Mouse (Mus musculus): ENCODE data around the gene Rad51ap2.
A peak's percentile ranks its signal among the peaks of the same experiment; 100 is the strongest.

Rad51ap2 gene

DNA sequence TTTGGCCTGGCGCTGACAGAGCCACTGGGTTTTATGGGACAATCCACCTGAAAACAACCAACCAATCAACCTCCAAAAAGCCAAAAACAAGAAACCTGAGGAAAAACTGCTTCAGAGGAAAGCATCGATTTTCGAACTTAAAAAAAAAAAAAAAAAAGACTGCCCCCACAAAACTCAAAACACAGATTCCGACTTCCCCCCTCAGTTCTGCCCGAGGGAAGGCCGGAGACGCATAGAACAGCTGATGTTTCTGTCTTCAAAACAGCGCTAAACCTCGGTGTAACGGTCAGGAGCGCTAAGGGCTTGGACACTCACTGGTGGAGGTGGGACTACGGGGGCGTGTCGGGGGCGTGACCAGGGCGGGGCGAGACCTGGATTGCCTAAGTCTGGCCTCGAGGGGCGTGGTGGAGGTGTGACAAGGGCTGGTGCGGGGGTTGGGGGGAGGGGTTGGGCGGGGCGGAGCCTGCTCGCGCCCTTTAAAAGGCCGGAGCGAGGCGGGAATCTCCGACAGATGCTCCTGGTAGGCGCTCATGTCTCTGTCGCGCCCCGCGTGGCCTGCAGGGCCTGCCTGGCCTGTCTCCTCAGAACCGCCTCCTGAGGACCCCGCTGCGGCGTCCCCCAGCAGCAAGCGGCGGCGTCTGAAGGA is at the start of gene Rad51ap2:
Rad51ap2 (plus strand) TSS at position 531 of the 646 bp plus-strand sequence.
- DNase-seq = peak; percentile 97 to 99

DNA sequence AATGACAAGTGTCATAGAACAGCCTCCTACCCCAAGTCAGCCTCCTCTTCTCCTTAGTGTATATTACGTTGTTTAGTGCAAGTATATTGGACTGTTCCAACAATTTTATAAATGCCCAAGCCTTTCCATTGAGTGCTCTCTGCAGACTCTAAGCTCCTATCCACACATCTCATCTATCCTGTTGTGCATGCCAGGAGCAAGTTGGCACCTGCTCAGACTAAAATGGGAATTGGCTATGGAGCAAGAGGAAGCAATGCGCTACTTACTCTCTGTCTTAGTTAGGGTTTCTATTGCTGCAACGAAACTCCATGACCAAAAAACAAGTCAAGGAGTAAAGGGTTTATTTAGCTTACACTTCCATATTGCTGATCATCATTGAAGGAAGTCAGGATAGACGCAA is 48.2 kb upstream of the Rad51ap2 start:
- DNase-seq = peak; percentile 64 to 65

DNA sequence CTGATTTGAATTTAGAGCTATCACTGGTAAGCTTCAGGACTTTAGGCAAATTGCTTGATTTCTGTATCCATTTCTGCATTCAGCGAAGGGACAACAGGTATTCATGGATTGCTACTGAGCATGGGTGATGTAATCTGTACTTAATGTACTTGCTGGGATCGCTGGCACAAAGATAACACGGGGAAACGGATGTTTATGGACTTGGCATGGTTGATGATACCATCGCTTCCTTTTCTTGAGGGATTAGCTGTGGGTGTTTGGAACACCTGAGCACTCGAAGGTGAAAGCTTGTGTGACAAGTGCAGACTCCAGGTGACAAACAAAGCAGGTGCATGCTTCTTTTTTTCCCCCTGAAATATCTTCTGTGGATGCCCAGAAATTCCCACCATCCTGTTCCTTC is 37.8 kb upstream of the Rad51ap2 start:
- peak; percentile 46 to 53 for DNase-seq

DNA sequence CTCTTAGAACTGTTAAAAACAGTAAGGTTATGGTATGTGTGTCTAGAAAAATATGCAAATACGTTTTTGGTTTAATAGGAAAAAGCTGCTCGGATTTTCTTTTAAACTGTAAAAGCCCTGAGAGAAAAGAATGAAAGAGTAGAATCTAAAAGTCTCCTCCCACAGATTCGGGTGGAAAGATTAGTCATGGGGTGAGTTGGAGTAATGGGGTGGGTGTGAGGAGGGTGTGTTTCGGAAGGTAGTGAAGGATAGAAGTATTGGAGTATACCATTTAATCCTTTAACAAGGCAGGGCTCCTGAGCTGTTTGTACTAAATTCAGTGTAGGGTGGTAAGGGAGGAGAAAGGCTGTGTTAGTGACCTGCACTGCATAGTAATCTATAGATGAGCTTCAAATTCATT is 28.5 kb upstream of the Rad51ap2 start:
- no peak for DNase-seq

DNA sequence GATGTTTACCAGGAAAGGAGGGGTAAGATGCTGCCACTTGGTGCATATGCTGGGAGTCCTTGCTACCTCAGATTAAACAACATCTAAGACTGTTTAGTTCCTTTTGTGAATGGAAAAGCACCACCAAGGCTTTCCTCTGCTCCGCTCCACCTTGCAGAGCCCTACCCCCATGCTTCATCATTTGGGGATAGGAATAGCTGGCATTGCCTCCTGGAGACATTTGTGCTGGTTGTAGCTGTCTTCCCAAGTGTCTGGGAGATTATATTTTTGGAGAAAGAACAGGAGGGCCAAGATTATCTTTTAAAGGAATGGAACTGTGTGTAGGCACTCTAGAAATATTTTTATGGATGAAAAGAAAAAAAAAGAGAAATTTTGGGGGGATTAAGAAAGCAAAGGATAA is 22.8 kb upstream of the Rad51ap2 start:
- DNase-seq = no peak

DNA sequence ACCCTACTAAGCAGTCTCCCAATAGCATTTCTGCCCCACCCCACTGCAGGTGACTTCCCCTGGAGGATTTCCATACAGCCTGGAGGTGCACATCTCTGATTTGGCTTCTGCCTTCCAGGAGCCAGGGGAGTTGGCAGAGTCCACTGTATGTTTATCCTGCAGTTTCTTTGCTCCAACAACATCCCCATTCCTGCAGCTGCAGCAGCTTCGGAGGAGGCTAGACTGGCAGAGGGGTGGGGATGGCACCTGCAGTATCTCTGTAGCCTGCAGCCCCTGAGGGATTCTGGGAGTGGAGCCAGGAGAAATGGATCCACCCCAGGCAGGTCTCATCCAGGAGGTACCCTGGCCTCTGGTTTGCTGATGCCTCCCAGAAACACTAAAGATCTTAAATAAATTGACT is 22.2 kb upstream of the Rad51ap2 start:
- peak; percentile 53 to 59 for DNase-seq

DNA sequence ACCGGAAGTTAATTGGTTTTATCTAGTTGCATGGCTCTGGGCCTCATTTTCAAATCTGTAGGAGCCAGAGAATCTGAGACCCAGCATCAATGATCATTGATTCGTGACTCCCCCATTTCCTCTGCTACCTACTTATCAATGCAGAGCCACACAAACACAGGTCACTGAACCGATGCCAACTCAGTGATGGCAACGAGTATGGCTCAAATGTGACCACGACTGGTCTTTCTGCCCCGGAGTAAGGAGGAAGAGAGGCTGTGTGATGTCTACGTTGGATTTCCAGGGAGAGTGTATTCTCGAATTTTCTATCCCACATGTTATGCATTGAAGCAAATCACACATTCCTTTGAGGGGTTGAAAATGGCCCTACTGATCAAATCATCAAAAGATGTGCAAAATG is 21.4 kb upstream of the Rad51ap2 start:
- peak; percentile 32 to 53 for DNase-seq

DNA sequence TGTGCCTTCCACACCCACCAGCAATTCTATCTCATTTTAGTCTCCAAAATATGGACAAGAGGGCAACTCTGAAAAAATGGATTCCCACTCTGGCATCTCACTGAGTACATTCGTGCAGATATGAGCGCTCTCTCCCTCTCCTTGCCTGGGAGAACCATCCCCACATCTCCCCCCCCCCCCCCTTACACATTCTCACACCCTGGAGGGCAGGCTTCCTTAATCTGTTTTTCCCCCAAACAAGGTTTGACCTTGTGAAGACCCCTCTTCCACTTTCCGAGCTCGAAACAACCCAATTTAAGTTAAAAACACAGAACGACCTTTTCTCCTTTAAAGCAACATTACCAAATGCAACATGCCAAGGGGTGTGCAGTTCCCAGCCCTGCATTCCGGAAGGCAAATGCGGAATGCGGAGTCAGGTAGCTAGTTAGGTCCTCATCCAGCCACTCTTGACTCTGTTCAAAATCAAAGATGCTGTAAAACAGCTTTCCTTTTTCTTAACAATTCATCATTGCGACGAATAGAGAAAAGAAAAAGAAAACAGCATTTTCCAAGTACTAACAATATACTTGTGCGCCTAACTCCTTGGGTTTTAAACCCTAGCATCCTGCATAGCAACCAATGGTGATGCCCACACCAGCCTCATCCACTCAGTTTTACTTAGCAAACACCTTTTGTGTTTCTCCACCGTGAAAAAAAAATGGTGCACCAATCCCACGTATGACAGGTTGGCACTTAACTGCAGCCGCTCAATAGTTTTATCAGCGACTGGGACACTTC is 20.4 kb upstream of the Rad51ap2 start:
- DNase-seq = peak; percentile 37 to 49

DNA sequence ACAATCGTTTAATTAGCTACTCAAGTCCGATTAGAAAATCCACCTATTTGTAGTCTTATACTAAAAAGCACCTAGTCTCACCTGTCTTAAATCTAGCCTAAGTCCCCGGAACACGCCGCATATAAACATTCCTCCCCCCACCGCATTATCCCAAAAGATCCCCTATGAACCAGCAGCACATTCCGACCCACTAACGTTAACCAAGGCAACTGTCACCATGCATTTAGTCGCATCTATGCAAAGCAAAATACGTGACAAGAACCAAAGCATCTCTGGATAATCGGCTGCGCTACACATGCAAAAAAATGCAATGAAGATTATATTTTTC is 19.9 kb upstream of the Rad51ap2 start:
- DNase-seq = peak in 1 of 2 experiments; percentile 55

DNA sequence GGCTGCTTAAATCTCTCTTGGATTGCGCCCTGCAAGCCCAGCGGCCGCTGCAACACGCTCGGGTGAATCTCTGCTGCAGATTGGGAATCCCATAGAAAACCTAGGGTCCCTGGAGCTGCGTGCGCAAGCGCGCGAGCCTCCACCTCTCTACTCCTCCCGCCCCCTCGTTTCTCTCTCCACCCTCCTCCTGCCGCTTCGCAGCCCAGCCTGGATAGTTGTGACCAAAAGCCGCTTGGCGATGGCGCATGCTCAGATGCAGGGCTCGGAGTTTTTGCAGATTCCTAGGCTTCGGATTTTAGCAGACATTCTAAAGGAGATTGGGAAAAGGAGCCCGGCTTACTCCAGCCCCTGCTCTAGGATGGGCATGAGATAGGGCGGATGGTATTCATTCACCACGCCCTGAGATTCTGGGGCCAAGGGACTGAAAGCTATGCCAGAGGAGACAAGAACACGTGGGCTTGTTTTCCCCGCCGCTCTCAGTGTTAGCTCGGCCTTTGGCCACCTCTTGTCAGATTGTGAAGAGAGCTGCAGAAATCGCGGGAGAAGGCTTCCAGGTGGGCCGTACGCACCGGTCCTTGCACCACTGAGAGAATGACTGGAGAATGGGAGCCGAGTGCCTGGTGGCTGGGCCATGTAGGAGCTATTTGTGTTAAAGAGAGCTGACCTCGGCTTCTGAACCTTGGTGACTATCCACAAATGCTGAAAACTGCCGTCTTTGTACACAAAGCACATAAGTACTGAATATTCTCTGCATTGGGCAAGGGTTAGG is 19.2 kb upstream of the Rad51ap2 start, which contains the start of gene Vsnl1:
Vsnl1 (minus strand) TSS at position 117 of the 769 bp plus-strand sequence.
- DNase-seq = peak; percentile 90 to 96

DNA sequence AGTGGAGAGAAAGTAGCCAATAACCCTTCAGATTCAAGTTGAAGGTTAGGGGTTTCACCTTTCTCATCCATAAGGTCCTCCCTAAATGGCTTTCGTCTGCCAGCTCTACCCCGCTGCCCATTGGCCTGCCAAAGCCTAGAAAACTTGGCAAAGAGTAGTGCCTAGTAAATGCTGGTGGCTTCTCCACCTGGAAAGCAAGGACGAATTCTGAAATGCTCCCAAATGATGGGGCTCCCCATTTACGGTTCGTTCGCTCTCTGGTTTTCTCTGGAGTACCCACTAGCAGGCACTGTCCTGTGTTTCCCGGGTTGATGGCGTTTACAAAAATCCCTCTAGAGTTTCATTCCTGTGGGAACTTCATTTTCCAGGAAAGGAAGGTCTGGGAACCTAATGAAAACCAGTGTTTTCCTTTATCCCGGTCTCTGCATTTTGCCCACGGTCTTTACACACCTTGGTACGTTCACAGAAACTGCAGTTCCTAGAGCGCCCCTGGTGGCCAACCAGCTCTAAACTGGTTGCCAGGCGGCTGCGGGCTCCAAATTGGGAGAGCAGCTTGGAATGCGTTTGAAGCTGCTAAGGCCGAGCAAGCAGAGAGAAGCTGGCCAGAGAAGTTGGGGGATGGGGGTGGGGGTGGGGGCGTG is 18.5 kb upstream of the Rad51ap2 start:
- DNase-seq = peak; percentile 93 to 96

DNA sequence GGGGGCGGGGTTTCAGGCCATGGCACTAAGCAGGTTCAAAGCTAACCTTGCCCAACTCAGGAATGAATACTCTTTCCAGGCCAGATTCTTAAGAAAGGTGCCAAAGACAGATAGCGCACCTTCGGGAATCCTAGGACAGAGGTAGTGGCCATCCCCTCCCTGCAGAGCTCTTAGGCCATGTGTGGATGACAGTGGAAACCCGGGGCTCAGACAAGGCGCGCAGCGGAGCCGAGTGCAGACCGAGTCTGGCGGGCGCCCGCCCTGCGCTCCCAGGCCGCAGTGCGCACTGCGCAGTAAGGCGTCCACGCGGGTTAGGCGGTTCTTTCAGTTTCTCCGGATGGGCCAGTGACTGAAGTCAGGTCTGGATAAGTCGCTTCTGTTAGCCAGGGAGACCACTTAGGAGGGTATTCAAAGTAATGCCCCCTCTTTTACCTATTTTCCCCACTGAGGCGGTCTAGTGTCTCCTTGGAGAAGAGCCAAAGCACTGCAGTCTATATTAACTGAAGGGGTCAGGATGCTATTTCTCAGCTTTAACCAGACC is 17.9 kb upstream of the Rad51ap2 start:
- DNase-seq = peak; percentile 43 to 67

DNA sequence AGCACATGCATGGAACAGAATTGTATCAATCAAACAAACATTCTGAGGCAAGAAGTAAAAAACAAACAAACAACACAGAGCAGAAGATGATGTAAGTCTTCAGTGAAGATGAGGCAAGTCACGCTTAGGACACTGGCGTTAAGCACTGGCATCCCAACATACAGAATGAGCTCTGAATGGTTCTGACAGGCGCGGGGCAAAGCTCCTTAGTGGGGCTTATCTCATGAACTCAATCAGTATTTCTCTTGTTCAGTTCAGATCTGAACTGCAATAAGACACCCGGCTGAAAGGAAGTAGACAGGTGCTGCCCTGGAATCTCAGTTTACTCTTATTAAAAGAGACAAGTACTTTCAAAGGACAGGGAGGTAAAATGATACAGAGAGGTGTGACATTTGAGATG is 1.7 kb upstream of the Rad51ap2 start:
- no peak for DNase-seq

DNA sequence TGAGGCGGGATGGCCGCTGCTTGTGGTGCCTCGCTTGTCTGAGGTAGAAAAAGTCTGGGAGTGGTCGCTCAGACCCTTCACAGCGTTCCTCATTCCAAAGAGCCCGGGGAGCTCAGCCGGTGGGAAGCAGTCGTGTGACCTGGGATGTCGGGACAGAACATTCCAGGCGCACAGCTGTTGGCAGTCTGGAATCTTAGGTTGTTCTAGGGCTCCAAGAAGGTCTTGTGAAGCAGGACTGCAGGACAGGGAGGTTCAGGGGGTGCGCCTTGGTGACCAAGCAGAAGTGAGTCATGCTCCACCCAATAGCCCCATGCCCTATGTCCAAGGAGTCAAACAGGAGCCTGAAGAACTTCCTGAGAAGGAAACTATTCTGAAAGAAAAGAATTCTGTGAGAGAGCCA is 334 bp downstream of the Rad51ap2 start:
- DNase-seq = no peak

DNA sequence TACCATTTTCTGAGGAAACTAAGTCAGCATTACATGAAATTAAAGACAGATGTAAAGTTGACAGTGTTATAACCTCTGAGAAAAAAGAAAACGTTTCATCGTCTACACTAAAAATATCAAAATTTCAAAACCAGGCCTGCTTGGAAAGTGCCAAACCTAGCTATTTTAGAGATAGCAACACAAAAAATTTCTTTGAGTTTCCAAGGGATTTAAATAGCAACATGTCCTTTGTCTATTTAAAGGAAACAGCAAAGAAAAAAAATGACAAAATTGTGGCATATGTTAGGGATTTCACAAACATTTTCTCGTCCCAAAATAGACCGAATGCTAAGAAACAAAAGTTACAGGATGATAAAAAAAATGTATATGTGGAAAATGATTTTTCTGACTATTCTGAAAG is 753 bp downstream of the Rad51ap2 start:
- DNase-seq = no peak

Measured in cerebellum, adult 18-20 months (tissue).